Mouse (Mus musculus): ENCODE measurements at regions not wholly inside any gene's neighbourhood (a gene's known extent, or its start where the extent isn't known, plus 50 kb on each side); places are given as distances from the start of the nearest gene placed in this dataset.

GRCm38 (mm10) chr8:79540053-79540452, 99.4 kb upstream of the Otud4 start:
- TF ChIP-seq CTCF (IDR thresholded peaks at IDR 0.05; ENCODE audit: control insufficient read depth, insufficient read depth, insufficient read length), result no peak
- no peak for TF ChIP-seq MAX (IDR thresholded peaks at IDR 0.05)
- TF ChIP-seq USF1 (IDR thresholded peaks at IDR 0.05; ENCODE audit: low read depth), result no peak
- TF ChIP-seq MYOG (IDR thresholded peaks at IDR 0.05; ENCODE audit: control insufficient read depth, extremely low read depth, insufficient read length), result no peak
- TF ChIP-seq CEBPB (IDR thresholded peaks at IDR 0.05; ENCODE audit: low read depth), result no peak
- TF ChIP-seq MYOD1 (IDR thresholded peaks at IDR 0.05; ENCODE audit: control insufficient read depth, insufficient read length, low read depth), result no peak
- TF ChIP-seq FOSL1 (IDR thresholded peaks at IDR 0.05; ENCODE audit: insufficient read depth, low read length, poor library complexity, severe bottlenecking), result no peak

All from C2C12 (cell line).